Mouse (Mus musculus) layer of hippocampus, adult 18-20 months (tissue): ENCODE data around the gene Rhag. TPM values are rescaled to one million over a fixed set of nuclear protein-coding genes. Genes with fewer than 3 reads are reported as not detected.

ENCODE experiments used
- DNase-seq, 2 experiments: peaks; one replicate each; pipeline ENCODE4 v3.0.0; 2022; ENCODE audit warnings: low spot score in 2 of 2
- total RNA-seq, 2 experiments: library from RNA; stranded (reverse); gene quantifications; 2 replicates each; pipeline ENCODE4 v1.2.3; 2021

Gene Rhag
- total RNA-seq, 2 experiments from 2014 or later = not detected

- no peak for DNase-seq
Measured at GRCm38 (mm10) chr17:40874701-40875100, 63.8 kb downstream of the Rhag start.

DNA sequence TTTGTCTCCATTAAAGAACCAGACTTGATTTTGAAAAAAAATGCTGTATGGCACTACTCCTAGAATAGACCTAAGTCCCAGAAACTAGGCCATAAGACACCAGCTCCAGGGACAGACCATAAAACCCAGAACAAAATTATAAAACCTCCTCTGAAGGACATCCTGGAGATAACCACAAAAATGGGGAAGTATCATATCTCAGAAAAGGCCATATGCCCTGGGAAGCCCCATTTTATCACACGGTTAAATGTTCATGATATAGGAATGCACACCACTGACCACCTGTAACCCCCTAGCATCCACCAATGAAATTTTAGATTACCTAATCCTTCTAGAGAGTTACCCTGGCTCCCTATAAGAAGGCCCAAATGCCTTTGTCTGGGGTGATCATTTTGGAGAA, 64.6 kb downstream of the Rhag start:
- no peak for DNase-seq

DNA sequence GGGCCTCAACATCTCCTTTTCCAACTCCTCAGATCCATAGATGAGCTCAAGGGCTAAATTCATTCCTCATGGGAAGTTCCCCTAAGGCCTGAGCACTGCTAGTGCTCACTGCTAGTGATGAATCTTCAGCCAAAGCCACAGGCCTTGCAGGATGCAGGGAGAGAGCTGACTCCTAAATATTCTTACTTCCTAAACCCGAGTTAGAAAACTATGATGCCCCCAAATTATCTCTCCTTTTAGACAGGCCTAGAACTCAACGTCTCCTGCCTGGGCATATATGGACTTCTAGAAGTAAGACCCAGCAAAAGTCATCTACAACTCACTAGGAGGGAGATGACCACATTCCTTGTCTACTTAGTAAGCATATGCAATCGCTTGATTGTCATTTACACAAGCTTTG, 66.8 kb downstream of the Rhag start:
- no peak for DNase-seq

DNA sequence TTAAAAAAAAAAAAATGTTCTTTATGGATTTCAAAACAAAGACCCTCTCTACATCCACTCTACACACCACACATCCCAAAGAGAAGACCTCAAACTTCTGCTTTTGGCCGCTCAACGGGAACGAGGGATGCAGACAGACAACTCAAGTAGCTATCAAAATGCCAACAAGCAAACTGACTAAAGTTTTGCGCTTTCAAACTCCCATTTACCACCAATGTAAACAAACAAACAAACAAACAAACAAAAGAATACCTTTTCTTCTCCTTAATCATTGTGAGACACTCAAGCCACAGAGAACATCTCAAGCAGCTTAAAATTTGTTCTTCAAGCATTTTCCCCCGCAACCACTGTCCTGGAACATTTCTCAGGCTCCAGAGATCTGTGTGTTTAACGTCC, 68.6 kb downstream of the Rhag start:
- DNase-seq = no peak

GRCm38 (mm10) chr17:40879924-40880691, 69.2 kb downstream of the Rhag start, which contains the start of gene 9130008F23Rik:
Gene 9130008F23Rik, minus strand, starts transcription at chr17:40880559.
- peak in 1 of 2 experiments; percentile 3 for DNase-seq

DNA sequence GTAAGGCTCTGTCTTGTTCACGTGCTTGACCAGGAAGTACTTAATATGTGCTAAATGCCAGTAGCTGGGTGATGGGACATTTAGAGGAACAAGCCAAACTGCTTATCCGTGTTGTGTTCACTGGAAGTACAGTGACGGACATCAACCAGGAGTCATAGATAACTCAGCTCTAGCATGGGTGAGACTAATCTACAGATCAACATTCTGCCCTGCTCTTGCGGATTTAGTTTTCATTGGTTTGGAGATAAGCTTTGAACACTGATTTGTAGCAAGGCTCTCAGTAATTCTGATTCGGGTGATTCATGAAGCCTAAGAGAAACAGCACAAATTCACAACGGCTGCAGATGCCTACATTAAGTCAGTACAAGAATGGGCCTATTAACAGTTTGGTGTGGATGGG, 71.2 kb downstream of the Rhag start:
- DNase-seq = no peak

DNA sequence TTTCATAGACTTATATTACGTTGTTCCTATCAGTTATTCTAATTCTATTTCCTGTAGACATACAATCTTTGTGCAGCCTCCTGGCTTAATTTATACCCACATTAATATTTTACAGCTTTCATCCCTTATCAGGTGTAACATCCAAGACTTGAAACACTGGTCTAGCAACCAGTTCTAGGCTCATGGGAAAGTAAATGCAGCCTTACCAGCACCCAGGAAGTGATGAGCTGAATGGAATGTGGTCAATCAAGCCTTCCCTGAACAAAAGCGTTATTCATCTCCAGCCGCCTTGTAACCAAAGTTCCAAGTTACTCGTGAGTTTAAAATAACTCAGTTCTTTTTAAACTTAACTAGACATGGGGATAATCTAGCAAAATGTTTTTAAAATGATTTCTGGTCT, 74.2 kb downstream of the Rhag start:
- DNase-seq = no peak

- no peak for DNase-seq
Measured at GRCm38 (mm10) chr17:40887849-40888536, 77.1 kb downstream of the Rhag start.

Other genes starting within 250 kb of the Rhag start
- gene Esp6, start 249.6 kb upstream of the Rhag start, total RNA-seq = not detected
- not detected for gene Esp4, start 212.5 kb upstream of the Rhag start, total RNA-seq
- not detected for gene Esp3, start 179.1 kb upstream of the Rhag start, total RNA-seq
- gene Esp1, start 84.0 kb upstream of the Rhag start, total RNA-seq = not detected
- gene Crisp2, start 4.1 kb upstream of the Rhag start, total RNA-seq = not detected
- not detected for gene 9130008F23Rik, start 69.4 kb downstream of the Rhag start, total RNA-seq
- not detected for gene Glyatl3, start 103.2 kb downstream of the Rhag start, total RNA-seq
- gene Mut, start 123.6 kb downstream of the Rhag start, total RNA-seq = 10 to 100 TPM; 46.8 to 56.4 TPM
- 1 to 10 TPM; 2.9 to 3.3 TPM for gene Cenpq, start 123.9 kb downstream of the Rhag start, total RNA-seq